Comparison of ENCODE assay signal across 14 mouse cellular contexts in the genomic region with DNA sequence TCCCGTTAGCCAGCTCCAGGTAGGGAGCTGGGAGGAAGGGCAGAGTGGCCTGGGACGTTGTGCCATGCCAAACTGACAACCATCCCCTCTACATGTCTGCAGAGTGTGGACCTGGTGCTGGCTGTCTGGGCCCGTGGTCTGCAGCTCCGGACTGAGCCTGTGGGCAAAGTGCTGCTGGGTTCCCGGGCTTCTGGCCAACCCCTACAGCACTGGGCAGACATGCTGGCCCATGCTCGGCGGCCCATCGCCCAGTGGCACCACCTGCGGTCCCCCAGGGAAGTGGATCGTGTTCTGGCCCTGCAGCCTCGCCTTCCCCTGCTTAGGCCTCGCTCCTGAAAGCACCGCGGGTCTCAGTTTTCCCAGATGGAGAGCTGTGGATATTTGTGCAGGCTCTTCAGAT. TPM values are rescaled to one million over a fixed set of nuclear protein-coding genes. Genes with fewer than 3 reads are reported as not detected.
DNase-seq lines count a peak whose midpoint lies in the region; ATAC-seq and TF ChIP-seq lines count a peak whose summit lies in the region.
"Had no signal": no experiment of that assay in that cellular context is flagged by ENCODE, and none has a peak within 500 bp of the region (broad histone marks: within the 10 kb centered on the region; RNA-seq: fewer than 3 reads in every experiment).

No protein-coding gene starts in this region.

- TF ChIP-seq CTCF in gastrocnemius, adult 2 months (IDR thresholded peaks at IDR 0.05) = no peak

- DNase-seq in gastrocnemius, adult 2 months = peak; percentile 86
- DNase-seq in gastrocnemius, postnatal 10 days = no peak
- peak; percentile 51 for DNase-seq in left cerebral cortex, postnatal 4 days
- no peak for DNase-seq in left cerebral cortex, adult 18-20 months (ENCODE audit: low spot score in 2 of 2)
- DNase-seq in neural tube, embryonic 10.5 days (ENCODE audit: extremely low spot score, low spot score) = no peak
- DNase-seq: lung, adult 18-20 months had no signal

- intact Hi-C loops in gastrocnemius, adult 2 months (cut with DNase I) = no loop called here
- intact Hi-C loops in left cerebral cortex, postnatal 4 days (cut with DNase I) = loop anchor here (5.0 kb wide), 1 partner anchor 108 kb away; no protein-coding TSS in a partner anchor

- H3K4me2 ChIP-seq in embryonic facial prominence, embryonic 13.5 days = no peak overlapping the region
- no peak overlapping the region for H3K4me2 ChIP-seq in limb, embryonic 15.5 days
- H3K4me2 ChIP-seq: hindbrain, embryonic 14.5 days; midbrain, embryonic 13.5 days; neural tube, embryonic 12.5 days had no signal

- WGBS in embryonic facial prominence, embryonic 13.5 days = 75% methylated on average over 14 of the region's 14 CpGs
- WGBS in limb, embryonic 15.5 days = 72% methylated on average over 14 of the region's 14 CpGs

- H3K9me3 ChIP-seq in embryonic facial prominence, embryonic 13.5 days = no peaks in the 10 kb centered on the region
- no peaks in the 10 kb centered on the region for H3K9me3 ChIP-seq in limb, embryonic 15.5 days
- H3K9me3 ChIP-seq: midbrain, embryonic 13.5 days; neural tube, embryonic 12.5 days had no signal

- peaks cover 45% of the 10 kb centered on the region for H3K4me1 ChIP-seq in embryonic facial prominence, embryonic 13.5 days
- peaks cover 62% of the 10 kb centered on the region for H3K4me1 ChIP-seq in limb, embryonic 15.5 days

- H3K36me3 ChIP-seq in embryonic facial prominence, embryonic 13.5 days = no peaks in the 10 kb centered on the region
- no peaks in the 10 kb centered on the region for H3K36me3 ChIP-seq in limb, embryonic 15.5 days
- H3K36me3 ChIP-seq: midbrain, embryonic 13.5 days; neural tube, embryonic 12.5 days had no signal

- ATAC-seq in embryonic facial prominence, embryonic 13.5 days (ENCODE audit: insufficient number of reproducible peaks, insufficient read depth, low FRiP score, low TSS enrichment, low read depth) = no peak
- ATAC-seq in limb, embryonic 15.5 days (ENCODE audit: insufficient number of reproducible peaks, low FRiP score, low TSS enrichment, low read depth) = no peak
- no peak for ATAC-seq in megakaryocyte, adult 5-6 weeks (ENCODE audit: poor library complexity, severe bottlenecking)

- H3K9ac ChIP-seq in embryonic facial prominence, embryonic 13.5 days = peak overlapping the region; percentile 54; the same call in 1 of the 2 replicates
- H3K9ac ChIP-seq in limb, embryonic 15.5 days = no peak overlapping the region
- H3K9ac ChIP-seq: hindbrain, embryonic 14.5 days had no signal

- H3K4me3 ChIP-seq in gastrocnemius, adult 2 months = peak overlapping the region; percentile 82
- H3K4me3 ChIP-seq in embryonic facial prominence, embryonic 13.5 days = no peak overlapping the region
- no peak overlapping the region for H3K4me3 ChIP-seq in limb, embryonic 15.5 days
- H3K4me3 ChIP-seq: midbrain, embryonic 13.5 days; neural tube, embryonic 12.5 days had no signal

- peak overlapping the region; percentile 98 for H3K27ac ChIP-seq in gastrocnemius, adult 2 months
- H3K27ac ChIP-seq in embryonic facial prominence, embryonic 13.5 days = peak overlapping the region; percentile 90
- H3K27ac ChIP-seq in limb, embryonic 15.5 days = peak overlapping the region; percentile 90
- H3K27ac ChIP-seq: hindbrain, embryonic 14.5 days; midbrain, embryonic 13.5 days; neural tube, embryonic 12.5 days had no signal

- H3K27me3 ChIP-seq in embryonic facial prominence, embryonic 13.5 days = no peaks in the 10 kb centered on the region
- H3K27me3 ChIP-seq in limb, embryonic 15.5 days = no peaks in the 10 kb centered on the region
- H3K27me3 ChIP-seq: midbrain, embryonic 13.5 days; neural tube, embryonic 12.5 days had no signal

RNA-seq across cellular contexts. Expression of gene Tnni2, which starts 1.6 kb away (rescaled TPM):
- total RNA-seq in gastrocnemius, adult 2 months (2021) = over 10,000 TPM; 15,929 to 19,962 TPM
- total RNA-seq in gastrocnemius, postnatal 10 days (2021) = over 10,000 TPM; 11,296 to 12,937 TPM
- total RNA-seq in left cerebral cortex, postnatal 4 days (2021) = not detected
- under 1 TPM in 1 of 2 experiments, not detected in 1; 0.44 TPM for total RNA-seq in left cerebral cortex, adult 18-20 months (2021)
- 7.7 and 8.4 TPM in 2 replicates for polyA plus RNA-seq in embryonic facial prominence, embryonic 13.5 days (2015; fragmentation: Nextera tagmentation; extraction: Ambion mirVana)
- 136 and 529 TPM in 2 replicates for polyA plus RNA-seq in limb, embryonic 15.5 days (2015; fragmentation: Nextera tagmentation; extraction: Ambion mirVana)
- 18.8 and 20.9 TPM in 2 replicates for total RNA-seq in megakaryocyte, adult 5-6 weeks (2015)
- total RNA-seq in megakaryocyte, adult 5-6 weeks (2017) = 25.6 and 27.6 TPM in 2 replicates
- polyA plus RNA-seq: CD4-positive, CD25-positive, alpha-beta regulatory T cell, adult 4 months had no signal

RNA-seq across cellular contexts. Expression of gene Syt8, which starts 5.3 kb away (rescaled TPM):
- not detected for total RNA-seq in gastrocnemius, adult 2 months (2021)
- under 1 TPM in 1 of 2 experiments, not detected in 1; 0.36 TPM for total RNA-seq in gastrocnemius, postnatal 10 days (2021)
- total RNA-seq in left cerebral cortex, postnatal 4 days (2021) = not detected
- total RNA-seq in left cerebral cortex, adult 18-20 months (2021) = not detected
- 0.37 and 0.66 TPM in 2 replicates for polyA plus RNA-seq in embryonic facial prominence, embryonic 13.5 days (2015; fragmentation: Nextera tagmentation; extraction: Ambion mirVana)
- 6.3 and 6.7 TPM in 2 replicates for polyA plus RNA-seq in limb, embryonic 15.5 days (2015; fragmentation: Nextera tagmentation; extraction: Ambion mirVana)
- total RNA-seq in megakaryocyte, adult 5-6 weeks (2015) = 0.39 TPM in 1 of 2 replicates, not detected in the other
- not detected in 2 replicates for total RNA-seq in megakaryocyte, adult 5-6 weeks (2017)
- polyA plus RNA-seq: CD4-positive, CD25-positive, alpha-beta regulatory T cell, adult 4 months; hindbrain, embryonic 14.5 days; midbrain, embryonic 13.5 days had no signal

RNA-seq across cellular contexts. Expression of gene Lsp1, which starts 20.6 kb away (rescaled TPM):
- total RNA-seq in gastrocnemius, adult 2 months (2021) = 10 to 100 TPM; 25.8 to 47.3 TPM
- total RNA-seq in gastrocnemius, postnatal 10 days (2021) = 10 to 100 TPM; 14.4 to 24.4 TPM
- 1 to 10 TPM; 5.5 to 5.7 TPM for total RNA-seq in left cerebral cortex, postnatal 4 days (2021)
- 1 to 10 TPM; 4.2 to 5.7 TPM for total RNA-seq in left cerebral cortex, adult 18-20 months (2021)
- polyA plus RNA-seq in embryonic facial prominence, embryonic 13.5 days (2015; fragmentation: Nextera tagmentation; extraction: Ambion mirVana) = 28.5 and 29.2 TPM in 2 replicates
- 57.3 and 63.3 TPM in 2 replicates for polyA plus RNA-seq in limb, embryonic 15.5 days (2015; fragmentation: Nextera tagmentation; extraction: Ambion mirVana)
- 1,220 and 1,304 TPM in 2 replicates for total RNA-seq in megakaryocyte, adult 5-6 weeks (2015)
- 1,314 and 1,552 TPM in 2 replicates for total RNA-seq in megakaryocyte, adult 5-6 weeks (2017)

RNA-seq across cellular contexts. Expression of gene Ctsd, which starts 52.1 kb away (rescaled TPM):
- 100 to 1,000 TPM; 411 to 467 TPM for total RNA-seq in gastrocnemius, adult 2 months (2021)
- total RNA-seq in gastrocnemius, postnatal 10 days (2021) = 100 to 1,000 TPM; 249 to 254 TPM
- total RNA-seq in left cerebral cortex, postnatal 4 days (2021) = 100 to 1,000 TPM; 133 to 157 TPM
- 100 to 1,000 TPM; 307 to 342 TPM for total RNA-seq in left cerebral cortex, adult 18-20 months (2021)
- 210 and 222 TPM in 2 replicates for polyA plus RNA-seq in embryonic facial prominence, embryonic 13.5 days (2015; fragmentation: Nextera tagmentation; extraction: Ambion mirVana)
- polyA plus RNA-seq in limb, embryonic 15.5 days (2015; fragmentation: Nextera tagmentation; extraction: Ambion mirVana) = 392 and 426 TPM in 2 replicates
- total RNA-seq in megakaryocyte, adult 5-6 weeks (2015) = 193 and 197 TPM in 2 replicates
- 218 and 236 TPM in 2 replicates for total RNA-seq in megakaryocyte, adult 5-6 weeks (2017)

RNA-seq across cellular contexts. Expression of gene Gm49369, which starts 57.5 kb away (rescaled TPM):
- 1 to 10 TPM; 1.5 to 1.8 TPM for total RNA-seq in gastrocnemius, adult 2 months (2021)
- 1 to 10 TPM in 1 of 2 experiments, not detected in 1; 1.0 TPM for total RNA-seq in gastrocnemius, postnatal 10 days (2021)
- total RNA-seq in left cerebral cortex, postnatal 4 days (2021) = 1 to 10 TPM in 1 of 2 experiments, not detected in 1; 5.0 TPM
- total RNA-seq in left cerebral cortex, adult 18-20 months (2021) = 1 to 10 TPM in 1 of 2 experiments, not detected in 1; 6.0 TPM
- not detected in 2 replicates for polyA plus RNA-seq in embryonic facial prominence, embryonic 13.5 days (2015; fragmentation: Nextera tagmentation; extraction: Ambion mirVana)
- polyA plus RNA-seq in limb, embryonic 15.5 days (2015; fragmentation: Nextera tagmentation; extraction: Ambion mirVana) = not detected in 2 replicates
- total RNA-seq in megakaryocyte, adult 5-6 weeks (2015) = not detected in 2 replicates
- 24.9 and 36.8 TPM in 2 replicates for total RNA-seq in megakaryocyte, adult 5-6 weeks (2017)
- polyA plus RNA-seq: CD4-positive, CD25-positive, alpha-beta regulatory T cell, adult 4 months; hindbrain, embryonic 14.5 days; midbrain, embryonic 13.5 days; spleen, adult 2 months had no signal

Comparison
In these comparisons a context has a peak if more than half of its experiments do, and no peak if none do; other contexts are left out.
1. DNase-seq: peak in gastrocnemius, adult 2 months (single experiment) and left cerebral cortex, postnatal 4 days (single experiment); none in gastrocnemius, postnatal 10 days (single experiment), left cerebral cortex, adult 18-20 months (0 of 2) and neural tube, embryonic 10.5 days (single experiment).
2. RNA of gene Tnni2, which starts 1.6 kb away (total RNA-seq): 15,929 to 19,962 TPM in gastrocnemius, adult 2 months and 11,296 to 12,937 TPM in gastrocnemius, postnatal 10 days; 18.8 to 27.6 TPM in megakaryocyte, adult 5-6 weeks, 0.44 TPM in left cerebral cortex, adult 18-20 months and not detected in left cerebral cortex, postnatal 4 days; every median in the first group is over 100 times any median in the second.
3. RNA of gene Lsp1, which starts 20.6 kb away (total RNA-seq): 1,220 to 1,552 TPM in megakaryocyte, adult 5-6 weeks; 25.8 to 47.3 TPM in gastrocnemius, adult 2 months, 14.4 to 24.4 TPM in gastrocnemius, postnatal 10 days, 4.2 to 5.7 TPM in left cerebral cortex, adult 18-20 months and 5.5 to 5.7 TPM in left cerebral cortex, postnatal 4 days; every median in the first group is over 10 times any median in the second.
4. Peak in every context shown above with its lines, with median percentiles within 50 percentile points of each other: H3K27ac ChIP-seq.